Mouse (Mus musculus) hindbrain, postnatal 0 days (tissue): ENCODE measurements at regions not wholly inside any gene's neighbourhood (a gene's known extent, or its start where the extent isn't known, plus 50 kb on each side); places are given as distances from the start of the nearest gene placed in this dataset.

Experiments used
- ATAC-seq: fragments of 200-750 bp; cut with Nextera tagmentation; 2 replicates; pipeline ENCODE4 v1.8.0; 2017; ENCODE audit warnings: mild to moderate bottlenecking, moderate TSS enrichment, moderate library complexity
- DNase-seq: peaks from one replicate; pipeline ENCODE4 v3.0.0-alpha.2; 2015; ENCODE audit warnings: low spot score
- H3K27ac ChIP-seq: fragments of 300-500 bp; sonication (generic); 2 replicates; pipeline ENCODE4 v1.5.1; 2014; ENCODE audit warnings: mild to moderate bottlenecking
- H3K27me3 ChIP-seq: fragments of 300-500 bp; sonication (generic); 2 replicates; pipeline ENCODE4 v1.6.1; 2014; ENCODE audit warnings: low read length, mixed read lengths; ENCODE audit not compliant: insufficient read depth
- H3K36me3 ChIP-seq: fragments of 300-500 bp; sonication (generic); 2 replicates; pipeline ENCODE4 v1.6.1; 2014; ENCODE audit warnings: low read length, mixed read lengths; ENCODE audit not compliant: insufficient read depth
- H3K4me1 ChIP-seq: fragments of 300-500 bp; sonication (generic); 2 replicates; pipeline ENCODE4 v1.6.1; 2014; ENCODE audit warnings: antibody characterized with exemption, low read length, mixed read lengths; ENCODE audit not compliant: insufficient read depth
- H3K4me2 ChIP-seq: fragments of 300-500 bp; sonication (generic); 2 replicates; pipeline ENCODE4 v1.6.1; 2014; ENCODE audit warnings: low read depth, mild to moderate bottlenecking, low read length, moderate library complexity, mixed read lengths
- H3K4me3 ChIP-seq: fragments of 300-500 bp; sonication (generic); 2 replicates; pipeline ENCODE4 v1.5.1; 2014; ENCODE audit warnings: low read length
- H3K9ac ChIP-seq: fragments of 300-500 bp; sonication (generic); replicated peaks from 2 replicates; pipeline ENCODE4 v1.6.1; 2014; ENCODE audit warnings: mild to moderate bottlenecking, low read length, moderate library complexity, mixed read lengths
- H3K9me3 ChIP-seq: fragments of 300-500 bp; sonication (generic); 2 replicates; pipeline ENCODE4 v1.6.1; 2016; ENCODE audit warnings: low read length, mixed read lengths
- CTCF ChIP-seq: IDR thresholded peaks from 2 replicates; pipeline ENCODE4 v1.5.1; 2016; ENCODE audit warnings: antibody characterized with exemption, control low read depth, low read depth
- WGBS: fragments of 180-500 bp; shearing (Covaris S2); extraction: QIAGEN DNeasy Blood & Tissue Kit; methylation state at CpG from one replicate; pipeline ENCODE4 v1.1.7; 2014; 5-methylcytosine and 5-hydroxymethylcytosine counted together

- Histone ChIP-seq H3K4me1 (no peaks in the 10 kb centered on the region), H3K4me3 (no peak overlapping the region), H3K9me3 (no peaks in the 10 kb centered on the region), H3K27me3 (no peaks in the 10 kb centered on the region), H3K9ac (no peak overlapping the region), H3K36me3 (no peaks in the 10 kb centered on the region), H3K27ac (no peak overlapping the region), H3K4me2 (no peak overlapping the region)
- no peak for TF ChIP-seq CTCF
- WGBS = 66% methylated on average over 2 of the region's 2 CpGs
- DNase-seq (no peak), ATAC-seq (no peak)
Measured at GRCm38 (mm10) chr12:67471666-67472065, 249.3 kb upstream of the Mdga2 start.

GRCm38 (mm10) chr12:67471001-67471400 is 248.7 kb upstream of the Mdga2 start:
- Histone ChIP-seq H3K36me3 (no peaks in the 10 kb centered on the region), H3K27ac (no peak overlapping the region), H3K27me3 (no peaks in the 10 kb centered on the region), H3K9ac (no peak overlapping the region), H3K4me3 (no peak overlapping the region), H3K4me2 (no peak overlapping the region), H3K9me3 (no peaks in the 10 kb centered on the region), H3K4me1 (no peaks in the 10 kb centered on the region)
- DNase-seq (peak; percentile 69), ATAC-seq (peak; percentile 81)
- WGBS = 58% methylated on average over 3 of the region's 3 CpGs
- TF ChIP-seq CTCF = no peak

- no peaks in the 10 kb centered on the region for H3K27me3 ChIP-seq
- H3K4me2 ChIP-seq = no peak overlapping the region
- no peaks in the 10 kb centered on the region for H3K36me3 ChIP-seq
- DNase-seq = peak; percentile 25
- H3K9ac ChIP-seq = no peak overlapping the region
- no peak for ATAC-seq
- H3K9me3 ChIP-seq = no peaks in the 10 kb centered on the region
- no peak for TF ChIP-seq CTCF
- no peak overlapping the region for H3K4me3 ChIP-seq
- no peaks in the 10 kb centered on the region for H3K4me1 ChIP-seq
- 13% methylated on average over 1 of the region's 1 CpGs for WGBS
- H3K27ac ChIP-seq = no peak overlapping the region
Measured at GRCm38 (mm10) chr12:67449109-67449508, 226.8 kb upstream of the Mdga2 start.

GRCm38 (mm10) chr12:67430318-67430950 is 208.1 kb upstream of the Mdga2 start:
- peak; percentile 75 for DNase-seq
- 34% methylated on average over 6 of the region's 6 CpGs for WGBS
- Histone ChIP-seq H3K27ac (no peak overlapping the region), H3K9ac (no peak overlapping the region), H3K9me3 (no peaks in the 10 kb centered on the region), H3K4me2 (no peak overlapping the region), H3K4me3 (no peak overlapping the region), H3K4me1 (no peaks in the 10 kb centered on the region), H3K27me3 (no peaks in the 10 kb centered on the region), H3K36me3 (no peaks in the 10 kb centered on the region)
- peak; percentile 74 for TF ChIP-seq CTCF
- ATAC-seq = no peak

- Histone ChIP-seq H3K27me3 (no peaks in the 10 kb centered on the region), H3K4me2 (no peak overlapping the region), H3K4me1 (no peaks in the 10 kb centered on the region), H3K9me3 (no peaks in the 10 kb centered on the region), H3K36me3 (no peaks in the 10 kb centered on the region), H3K27ac (no peak overlapping the region), H3K4me3 (no peak overlapping the region), H3K9ac (no peak overlapping the region)
- no peak for TF ChIP-seq CTCF
- no peak for DNase-seq
- no peak for ATAC-seq
- WGBS = 66% methylated on average over 6 of the region's 6 CpGs
Measured at GRCm38 (mm10) chr12:67426801-67427200, 204.5 kb upstream of the Mdga2 start.

- no peak for TF ChIP-seq CTCF
- Histone ChIP-seq H3K4me2 (no peak overlapping the region), H3K4me3 (no peak overlapping the region), H3K36me3 (no peaks in the 10 kb centered on the region), H3K9ac (no peak overlapping the region), H3K4me1 (no peaks in the 10 kb centered on the region), H3K9me3 (no peaks in the 10 kb centered on the region), H3K27ac (no peak overlapping the region), H3K27me3 (no peaks in the 10 kb centered on the region)
- DNase-seq (no peak), ATAC-seq (no peak)
- 88% methylated on average over 3 of the region's 3 CpGs for WGBS
Measured at GRCm38 (mm10) chr12:67399537-67399936, 177.2 kb upstream of the Mdga2 start.

GRCm38 (mm10) chr12:67374530-67374929 is 152.2 kb upstream of the Mdga2 start:
- no peak overlapping the region for H3K4me2 ChIP-seq
- ATAC-seq = no peak
- H3K27ac ChIP-seq = no peak overlapping the region
- WGBS = 85% methylated on average over 1 of the region's 1 CpGs
- no peaks in the 10 kb centered on the region for H3K27me3 ChIP-seq
- no peaks in the 10 kb centered on the region for H3K9me3 ChIP-seq
- no peak for DNase-seq
- no peak overlapping the region for H3K4me3 ChIP-seq
- TF ChIP-seq CTCF = no peak
- no peaks in the 10 kb centered on the region for H3K36me3 ChIP-seq
- no peak overlapping the region for H3K9ac ChIP-seq
- H3K4me1 ChIP-seq = no peaks in the 10 kb centered on the region
